Mouse (Mus musculus): ENCODE results near the gene Agap1. TPM values are rescaled to one million over a fixed set of nuclear protein-coding genes. Genes with fewer than 3 reads are reported as not detected.

Gene Agap1
- polyA plus RNA-seq, 1 experiment from 2014 or later: 7.7 TPM

GRCm38 (mm10) chr1:89935493-89936348 is 481.1 kb downstream of the Agap1 start:
- Histone ChIP-seq H3K4me3 (ENCODE audit: low read length) (no peak overlapping the region), H3K9me3 (ENCODE audit: low read length) (0 out of 2 replicates have a peak, but pooled peaks cover 3% of the 10 kb centered on the region), H3K4me2 (replicated peaks; ENCODE audit: low read depth, low read length) (no peak overlapping the region)

GRCm38 (mm10) chr1:89938884-89939595 is 484.4 kb downstream of the Agap1 start:
- no peak overlapping the region for H3K4me3 ChIP-seq (ENCODE audit: low read length)
- H3K9ac ChIP-seq (replicated peaks; ENCODE audit: low read length): no peak overlapping the region
- 0 out of 2 replicates have a peak, but pooled peaks cover 3% of the 10 kb centered on the region for H3K9me3 ChIP-seq (ENCODE audit: low read length)
- WGBS: 43% methylated on average over 16 of the region's 16 CpGs
- peaks cover 95% of the 10 kb centered on the region for H3K27me3 ChIP-seq (ENCODE audit: insufficient read depth, low read length)
- no peak overlapping the region for H3K4me2 ChIP-seq (replicated peaks; ENCODE audit: low read depth, low read length)
- peaks cover 10% of the 10 kb centered on the region; the same call in 1 of the 2 replicates for H3K4me1 ChIP-seq (ENCODE audit: insufficient read depth, low read length)
- H3K27ac ChIP-seq (ENCODE audit: low read length): no peak overlapping the region
- no peak for ATAC-seq (ENCODE audit: low FRiP score, low TSS enrichment)
- no peaks in the 10 kb centered on the region for H3K36me3 ChIP-seq (ENCODE audit: insufficient read depth, low read length)

More at GRCm38 (mm10) chr1:89935493-89936348, 481.1 kb downstream of the Agap1 start:
- Histone ChIP-seq H3K27me3 (ENCODE audit: insufficient read depth, low read length) (peaks cover 94% of the 10 kb centered on the region), H3K4me1 (ENCODE audit: insufficient read depth, low read length) (peaks cover 9% of the 10 kb centered on the region), H3K27ac (ENCODE audit: low read length) (no peak overlapping the region), H3K36me3 (ENCODE audit: insufficient read depth, low read length) (no peaks in the 10 kb centered on the region), H3K9ac (replicated peaks; ENCODE audit: low read length) (no peak overlapping the region)
- 2% methylated on average over 29 of the region's 29 CpGs for WGBS
- ATAC-seq (ENCODE audit: low FRiP score, low TSS enrichment): no peak

DNA sequence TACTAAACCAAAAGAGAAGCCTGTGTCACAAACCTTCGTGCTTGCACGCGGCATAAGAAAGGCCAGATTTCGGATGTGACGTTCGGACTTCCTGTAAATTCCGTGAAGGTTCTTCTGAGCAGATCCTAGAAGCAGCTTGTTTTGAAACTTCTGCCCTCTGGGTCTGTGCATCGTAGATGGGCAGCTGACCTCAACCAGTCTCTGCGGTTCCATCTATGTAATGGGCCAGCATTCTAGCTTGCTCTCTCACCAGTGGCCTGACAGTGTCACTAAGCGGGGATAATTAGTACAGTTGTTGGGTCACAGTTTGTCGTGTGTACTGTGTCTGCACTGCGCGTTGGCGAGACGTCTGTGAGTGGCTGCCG is 485.0 kb downstream of the Agap1 start:
- H3K4me1 ChIP-seq (ENCODE audit: insufficient read depth, low read length): peaks cover 10% of the 10 kb centered on the region; the same call in 1 of the 2 replicates
- peaks cover 95% of the 10 kb centered on the region for H3K27me3 ChIP-seq (ENCODE audit: insufficient read depth, low read length)
- H3K9me3 ChIP-seq (ENCODE audit: low read length): 0 out of 2 replicates have a peak, but pooled peaks cover 3% of the 10 kb centered on the region
- H3K36me3 ChIP-seq (ENCODE audit: insufficient read depth, low read length): no peaks in the 10 kb centered on the region
- WGBS: 26% methylated on average over 16 of the region's 16 CpGs
- H3K27ac ChIP-seq (ENCODE audit: low read length): no peak overlapping the region
- H3K4me2 ChIP-seq (replicated peaks; ENCODE audit: low read depth, low read length): no peak overlapping the region
- ATAC-seq (ENCODE audit: low FRiP score, low TSS enrichment): 0 out of 2 replicates have a peak, but pooled peaks have one; percentile 1
- no peak overlapping the region for H3K9ac ChIP-seq (replicated peaks; ENCODE audit: low read length)
- no peak overlapping the region for H3K4me3 ChIP-seq (ENCODE audit: low read length)

GRCm38 (mm10) chr1:89939981-89940726 is 485.5 kb downstream of the Agap1 start:
- 3% methylated on average over 34 of the region's 34 CpGs for WGBS
- Histone ChIP-seq H3K36me3 (ENCODE audit: insufficient read depth, low read length) (no peaks in the 10 kb centered on the region), H3K9me3 (ENCODE audit: low read length) (0 out of 2 replicates have a peak, but pooled peaks cover 3% of the 10 kb centered on the region)

GRCm38 (mm10) chr1:89940961-89941524 is 486.4 kb downstream of the Agap1 start:
- peaks cover 94% of the 10 kb centered on the region for H3K27me3 ChIP-seq (ENCODE audit: insufficient read depth, low read length)
- H3K4me1 ChIP-seq (ENCODE audit: insufficient read depth, low read length): peaks cover 10% of the 10 kb centered on the region; the same call in 1 of the 2 replicates
- H3K4me2 ChIP-seq (replicated peaks; ENCODE audit: low read depth, low read length): no peak overlapping the region
- 14% methylated on average over 15 of the region's 15 CpGs for WGBS
- H3K27ac ChIP-seq (ENCODE audit: low read length): no peak overlapping the region
- H3K4me3 ChIP-seq (ENCODE audit: low read length): no peak overlapping the region
- no peaks in the 10 kb centered on the region for H3K36me3 ChIP-seq (ENCODE audit: insufficient read depth, low read length)
- 0 out of 2 replicates have a peak, but pooled peaks cover 3% of the 10 kb centered on the region for H3K9me3 ChIP-seq (ENCODE audit: low read length)
- H3K9ac ChIP-seq (replicated peaks; ENCODE audit: low read length): no peak overlapping the region
- no peak for ATAC-seq (ENCODE audit: low FRiP score, low TSS enrichment)

More at GRCm38 (mm10) chr1:89939981-89940726, 485.5 kb downstream of the Agap1 start:
- peak overlapping the region; percentile 34 for H3K4me2 ChIP-seq (replicated peaks; ENCODE audit: low read depth, low read length)
- no peak overlapping the region for H3K27ac ChIP-seq (ENCODE audit: low read length)
- H3K27me3 ChIP-seq (ENCODE audit: insufficient read depth, low read length): peaks cover 94% of the 10 kb centered on the region
- no peak overlapping the region for H3K9ac ChIP-seq (replicated peaks; ENCODE audit: low read length)
- peak; percentile 63 for ATAC-seq (ENCODE audit: low FRiP score, low TSS enrichment)
- peaks cover 10% of the 10 kb centered on the region; the same call in 1 of the 2 replicates for H3K4me1 ChIP-seq (ENCODE audit: insufficient read depth, low read length)
- H3K4me3 ChIP-seq (ENCODE audit: low read length): peak overlapping the region; percentile 24

DNA sequence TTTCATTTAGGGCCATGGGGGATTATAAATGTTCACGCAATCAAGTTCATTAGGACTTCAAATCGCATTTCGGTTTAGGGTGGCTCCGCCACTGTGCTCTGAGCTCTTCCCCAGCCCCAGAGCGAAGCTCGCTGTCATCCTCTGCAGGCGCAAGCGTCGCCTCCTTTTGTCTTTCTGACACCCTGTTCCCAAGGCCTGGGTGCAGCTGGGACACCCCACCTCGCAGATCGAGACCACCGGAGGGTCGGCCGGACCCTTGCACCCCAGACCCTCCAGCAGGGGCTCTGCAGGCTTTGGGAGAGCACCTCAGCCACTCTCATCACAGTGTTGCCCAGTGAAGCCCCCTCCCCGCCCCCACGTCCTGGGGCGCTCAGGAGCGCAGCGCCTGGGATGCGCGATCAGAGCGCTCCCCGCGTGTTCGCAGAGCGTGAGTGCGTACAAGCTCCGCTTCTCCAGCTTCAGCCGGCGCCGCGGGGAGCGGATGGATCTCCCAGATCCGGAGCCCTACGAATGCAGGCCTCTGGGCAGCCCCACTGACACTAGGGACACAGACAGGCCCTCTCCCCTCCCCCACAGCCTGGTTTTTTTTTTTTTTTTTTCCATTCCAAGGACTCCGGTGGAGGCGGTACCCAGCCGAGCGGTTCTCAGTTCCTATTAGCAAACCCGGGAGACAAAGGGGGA is 487.2 kb downstream of the Agap1 start:
- H3K4me1 ChIP-seq (ENCODE audit: insufficient read depth, low read length): peaks cover 10% of the 10 kb centered on the region; the same call in 1 of the 2 replicates
- no peak overlapping the region for H3K9ac ChIP-seq (replicated peaks; ENCODE audit: low read length)
- H3K27ac ChIP-seq (ENCODE audit: low read length): no peak overlapping the region
- 0 out of 2 replicates have a peak, but pooled peaks cover 3% of the 10 kb centered on the region for H3K9me3 ChIP-seq (ENCODE audit: low read length)
- peak overlapping the region; percentile 29 for H3K4me3 ChIP-seq (ENCODE audit: low read length)
- no peaks in the 10 kb centered on the region for H3K36me3 ChIP-seq (ENCODE audit: insufficient read depth, low read length)
- peaks cover 86% of the 10 kb centered on the region for H3K27me3 ChIP-seq (ENCODE audit: insufficient read depth, low read length)
- no peak for ATAC-seq (ENCODE audit: low FRiP score, low TSS enrichment)
- WGBS: under 1% methylated on average over 40 of the region's 40 CpGs
- peak overlapping the region; percentile 37 for H3K4me2 ChIP-seq (replicated peaks; ENCODE audit: low read depth, low read length)

- Histone ChIP-seq H3K36me3 (ENCODE audit: insufficient read depth, low read length) (no peaks in the 10 kb centered on the region), H3K27me3 (ENCODE audit: insufficient read depth, low read length) (peaks cover 83% of the 10 kb centered on the region), H3K9me3 (ENCODE audit: low read length) (0 out of 2 replicates have a peak, but pooled peaks cover 3% of the 10 kb centered on the region), H3K9ac (replicated peaks; ENCODE audit: low read length) (no peak overlapping the region), H3K4me1 (ENCODE audit: insufficient read depth, low read length) (peaks cover 10% of the 10 kb centered on the region; the same call in 1 of the 2 replicates), H3K27ac (ENCODE audit: low read length) (no peak overlapping the region), H3K4me3 (ENCODE audit: low read length) (peak overlapping the region; percentile 29), H3K4me2 (replicated peaks; ENCODE audit: low read depth, low read length) (peak overlapping the region; percentile 37)
- no peak for ATAC-seq (ENCODE audit: low FRiP score, low TSS enrichment)
- WGBS: 4% methylated on average over 15 of the region's 15 CpGs
Observed at GRCm38 (mm10) chr1:89942395-89942976, 487.9 kb downstream of the Agap1 start.

GRCm38 (mm10) chr1:89943202-89943601 is 488.6 kb downstream of the Agap1 start:
- ATAC-seq (ENCODE audit: low FRiP score, low TSS enrichment): no peak
- H3K4me1 ChIP-seq (ENCODE audit: insufficient read depth, low read length): peaks cover 10% of the 10 kb centered on the region; the same call in 1 of the 2 replicates
- H3K27me3 ChIP-seq (ENCODE audit: insufficient read depth, low read length): peaks cover 81% of the 10 kb centered on the region
- H3K36me3 ChIP-seq (ENCODE audit: insufficient read depth, low read length): no peaks in the 10 kb centered on the region
- H3K4me3 ChIP-seq (ENCODE audit: low read length): no peak overlapping the region
- no peak overlapping the region for H3K9ac ChIP-seq (replicated peaks; ENCODE audit: low read length)
- H3K4me2 ChIP-seq (replicated peaks; ENCODE audit: low read depth, low read length): no peak overlapping the region
- no peak overlapping the region for H3K27ac ChIP-seq (ENCODE audit: low read length)
- WGBS: 3% methylated on average over 16 of the region's 16 CpGs
- 0 out of 2 replicates have a peak, but pooled peaks cover 3% of the 10 kb centered on the region for H3K9me3 ChIP-seq (ENCODE audit: low read length)
